Mouse (Mus musculus): Measurements from ENCODE around the gene Fibin.

GRCm38 (mm10) chr2:110367382-110367887 is 4.5 kb upstream of the Fibin start:
- TF ChIP-seq POLR2A (IDR thresholded peaks at IDR 0.05; ENCODE audit: insufficient read length, low read depth) (no peak), USF1 (IDR thresholded peaks at IDR 0.05; ENCODE audit: low read depth) (no peak), MAX (IDR thresholded peaks at IDR 0.05; ENCODE audit: low read depth) (no peak), E2F4 (IDR thresholded peaks at IDR 0.05; ENCODE audit: insufficient read depth) (no peak), TCF3 (IDR thresholded peaks at IDR 0.05; ENCODE audit: insufficient read length, low read depth) (no peak), TCF12 (IDR thresholded peaks at IDR 0.05; ENCODE audit: insufficient read depth, poor library complexity, severe bottlenecking) (no peak), REST (IDR thresholded peaks at IDR 0.05; ENCODE audit: insufficient read depth, insufficient read length) (no peak), CEBPB (IDR thresholded peaks at IDR 0.05; ENCODE audit: insufficient read depth, poor library complexity, severe bottlenecking) (no peak), POLR2AphosphoS2 (IDR thresholded peaks at IDR 0.05; ENCODE audit: insufficient read length, low read depth) (no peak), MYOG (IDR thresholded peaks at IDR 0.05; ENCODE audit: control insufficient read depth in 1 of 3, insufficient read depth in 1 of 3, insufficient read length in 2 of 3, low read depth in 2 of 3) (no peak), SRF (IDR thresholded peaks at IDR 0.05; ENCODE audit: control insufficient read depth, insufficient read length, low read depth) (no peak)
